19 mouse cellular contexts compared by ENCODE assay signal in genomic region chr17:66408400-66408799, GRCm38 (mm10). TPM values are rescaled to one million over a fixed set of nuclear protein-coding genes. Genes with fewer than 3 reads are reported as not detected.
DNase-seq lines count a peak whose midpoint lies in the region; ATAC-seq and TF ChIP-seq lines count a peak whose summit lies in the region.
"Had no signal": no experiment of that assay in that cellular context is flagged by ENCODE, and none has a peak within 500 bp of the region (broad histone marks: within the 10 kb centered on the region; RNA-seq: fewer than 3 reads in every experiment).

No protein-coding gene starts in this region.

- peak; percentile 60 for DNase-seq in cerebellum, adult 9-10 months
- no peak for DNase-seq in cerebellum, adult 11 months
- no peak for DNase-seq in lung, embryonic 14.5 days
- no peak for DNase-seq in lung, postnatal 0 days (ENCODE audit: low spot score)
- DNase-seq in midbrain, embryonic 11.5 days (ENCODE audit: low spot score, missing footprints) = peak; percentile 82
- DNase-seq: adrenal gland, adult 2 months; adrenal gland, postnatal 25 days; forebrain, postnatal 0 days; gastrocnemius, postnatal 14 days; heart, adult 2 months; heart, postnatal 14 days had no signal

- H3K4me1 ChIP-seq in lung, embryonic 14.5 days (ENCODE audit: insufficient read depth) = peaks cover 37% of the 10 kb centered on the region
- peaks cover 12% of the 10 kb centered on the region; the same call in 1 of the 2 replicates for H3K4me1 ChIP-seq in lung, postnatal 0 days (ENCODE audit: insufficient read depth, low read depth, low read length)
- peaks cover 60% of the 10 kb centered on the region for H3K4me1 ChIP-seq in midbrain, embryonic 11.5 days (ENCODE audit: control insufficient read depth, insufficient read depth, low read length)
- peaks cover 32% of the 10 kb centered on the region for H3K4me1 ChIP-seq in midbrain, embryonic 15.5 days

- TF ChIP-seq EP300 in lung, postnatal 0 days (IDR thresholded peaks at IDR 0.05) = no peak

- 85% methylated on average over 5 of the region's 5 CpGs for WGBS in lung, embryonic 14.5 days
- 85% methylated on average over 5 of the region's 5 CpGs for WGBS in lung, postnatal 0 days
- 94% methylated on average over 5 of the region's 5 CpGs for WGBS in midbrain, embryonic 11.5 days
- 95% methylated on average over 5 of the region's 5 CpGs for WGBS in midbrain, embryonic 15.5 days

- no peak overlapping the region for H3K9ac ChIP-seq in lung, embryonic 14.5 days
- H3K9ac ChIP-seq in lung, postnatal 0 days (replicated peaks; ENCODE audit: low read depth) = no peak overlapping the region
- H3K9ac ChIP-seq in midbrain, embryonic 11.5 days (ENCODE audit: low read length) = no peak overlapping the region
- no peak overlapping the region for H3K9ac ChIP-seq in midbrain, embryonic 15.5 days
- H3K9ac ChIP-seq: forebrain, embryonic 13.5 days; forebrain, postnatal 0 days; heart, embryonic 15.5 days; hindbrain, embryonic 13.5 days; intestine, embryonic 15.5 days had no signal

- H3K27me3 ChIP-seq in lung, embryonic 14.5 days (ENCODE audit: insufficient read depth, low read length) = no peaks in the 10 kb centered on the region
- no peaks in the 10 kb centered on the region for H3K27me3 ChIP-seq in lung, postnatal 0 days (replicated peaks; ENCODE audit: insufficient read depth, low read length)
- no peaks in the 10 kb centered on the region for H3K27me3 ChIP-seq in midbrain, embryonic 11.5 days (ENCODE audit: control insufficient read depth, insufficient read depth, low read length)
- no peaks in the 10 kb centered on the region for H3K27me3 ChIP-seq in midbrain, embryonic 15.5 days (replicated peaks)
- H3K27me3 ChIP-seq: heart, embryonic 15.5 days; hindbrain, embryonic 13.5 days; intestine, embryonic 15.5 days had no signal

- no peaks in the 10 kb centered on the region for H3K36me3 ChIP-seq in lung, embryonic 14.5 days (ENCODE audit: insufficient read depth)
- H3K36me3 ChIP-seq in lung, postnatal 0 days (ENCODE audit: insufficient read depth, low read length) = no peaks in the 10 kb centered on the region
- H3K36me3 ChIP-seq in midbrain, embryonic 11.5 days (ENCODE audit: control insufficient read depth, insufficient read depth, low read length) = peaks cover 2% of the 10 kb centered on the region
- no peaks in the 10 kb centered on the region for H3K36me3 ChIP-seq in midbrain, embryonic 15.5 days (replicated peaks)
- H3K36me3 ChIP-seq: heart, embryonic 15.5 days; intestine, embryonic 15.5 days had no signal

- no peak overlapping the region for H3K4me3 ChIP-seq in lung, embryonic 14.5 days (ENCODE audit: low read depth, low read length)
- H3K4me3 ChIP-seq in lung, postnatal 0 days (ENCODE audit: low read depth, low read length) = no peak overlapping the region
- H3K4me3 ChIP-seq in midbrain, embryonic 11.5 days (ENCODE audit: low read depth, low read length) = no peak overlapping the region
- H3K4me3 ChIP-seq in midbrain, embryonic 15.5 days = no peak overlapping the region
- H3K4me3 ChIP-seq: embryonic facial prominence, embryonic 10.5 days; forebrain, embryonic 13.5 days; heart, adult 2 months; heart, embryonic 15.5 days; hindbrain, embryonic 13.5 days; intestine, embryonic 15.5 days had no signal

- H3K9me3 ChIP-seq in lung, embryonic 14.5 days (ENCODE audit: low read depth, low read length) = no peaks in the 10 kb centered on the region
- H3K9me3 ChIP-seq in lung, postnatal 0 days (ENCODE audit: low read length) = no peaks in the 10 kb centered on the region
- no peaks in the 10 kb centered on the region for H3K9me3 ChIP-seq in midbrain, embryonic 11.5 days (ENCODE audit: control insufficient read depth, low read length)
- no peaks in the 10 kb centered on the region for H3K9me3 ChIP-seq in midbrain, embryonic 15.5 days
- H3K9me3 ChIP-seq: embryonic facial prominence, embryonic 10.5 days; forebrain, embryonic 13.5 days; heart, embryonic 15.5 days; hindbrain, embryonic 13.5 days; intestine, embryonic 15.5 days had no signal

- ATAC-seq in lung, embryonic 14.5 days (ENCODE audit: insufficient read depth) = no peak
- ATAC-seq in lung, postnatal 0 days = no peak
- no peak for ATAC-seq in midbrain, embryonic 11.5 days (ENCODE audit: low FRiP score)
- no peak for ATAC-seq in midbrain, embryonic 15.5 days (replicated peaks)
- ATAC-seq: forebrain, embryonic 13.5 days had no signal

- TF ChIP-seq CTCF in lung, embryonic 14.5 days (IDR thresholded peaks at IDR 0.05; ENCODE audit: low read depth) = no peak
- no peak for TF ChIP-seq CTCF in lung, postnatal 0 days (IDR thresholded peaks at IDR 0.05)

- peak overlapping the region; percentile 36; the same call in 1 of the 2 replicates for H3K27ac ChIP-seq in lung, embryonic 14.5 days (ENCODE audit: low read depth)
- H3K27ac ChIP-seq in lung, postnatal 0 days (ENCODE audit: low read length) = no peak overlapping the region
- no peak overlapping the region for H3K27ac ChIP-seq in midbrain, embryonic 11.5 days (ENCODE audit: low read depth, low read length)
- no peak overlapping the region for H3K27ac ChIP-seq in midbrain, embryonic 15.5 days
- H3K27ac ChIP-seq: forebrain, embryonic 13.5 days; heart, adult 2 months; heart, embryonic 15.5 days; hindbrain, embryonic 13.5 days; hindbrain, postnatal 0 days; intestine, embryonic 15.5 days had no signal

- no peak overlapping the region for H3K4me2 ChIP-seq in lung, embryonic 14.5 days
- no peak overlapping the region for H3K4me2 ChIP-seq in lung, postnatal 0 days (replicated peaks; ENCODE audit: low read depth, low read length)
- no peak overlapping the region for H3K4me2 ChIP-seq in midbrain, embryonic 11.5 days
- H3K4me2 ChIP-seq in midbrain, embryonic 15.5 days = no peak overlapping the region
- H3K4me2 ChIP-seq: forebrain, embryonic 13.5 days; heart, embryonic 11.5 days; heart, embryonic 15.5 days; hindbrain, embryonic 13.5 days; intestine, embryonic 15.5 days had no signal

RNA-seq across cellular contexts. Expression of gene Mtcl1, which starts 41.1 kb away (rescaled TPM):
- 10.7 and 14.3 TPM in 2 replicates for polyA plus RNA-seq in lung, embryonic 14.5 days (2014; fragmentation: Nextera tagmentation; extraction: Ambion mirVana)
- 8.6 and 9.9 TPM in 2 replicates for polyA plus RNA-seq in lung, postnatal 0 days (2015; fragmentation: Nextera tagmentation; extraction: Ambion mirVana)
- polyA plus RNA-seq in midbrain, embryonic 11.5 days (2014; fragmentation: Nextera tagmentation; extraction: Ambion mirVana) = 43.5 and 47.3 TPM in 2 replicates
- 35.5 and 39.0 TPM in 2 replicates for polyA plus RNA-seq in midbrain, embryonic 15.5 days (2015; fragmentation: Nextera tagmentation; extraction: Ambion mirVana)

Comparison
In these comparisons a context has a peak if more than half of its experiments do, and no peak if none do; other contexts are left out.
1. DNase-seq: peak in cerebellum, adult 9-10 months (single experiment) and midbrain, embryonic 11.5 days (single experiment); none in cerebellum, adult 11 months (single experiment), lung, embryonic 14.5 days (single experiment) and lung, postnatal 0 days (single experiment).